Mouse (Mus musculus) ES-Bruce4 (cell line): Measurements from ENCODE around the gene Znrd1as.

Experiments
- CTCF ChIP-seq: IDR thresholded peaks from one replicate; pipeline ENCODE4 v1.8.1; 2011; ENCODE audit warnings: low read depth, low read length
- EP300 ChIP-seq: IDR thresholded peaks from 2 replicates; pipeline ENCODE4 v1.6.1; 2011; ENCODE audit warnings: low read depth, low read length; ENCODE audit not compliant: insufficient read depth

DNA sequence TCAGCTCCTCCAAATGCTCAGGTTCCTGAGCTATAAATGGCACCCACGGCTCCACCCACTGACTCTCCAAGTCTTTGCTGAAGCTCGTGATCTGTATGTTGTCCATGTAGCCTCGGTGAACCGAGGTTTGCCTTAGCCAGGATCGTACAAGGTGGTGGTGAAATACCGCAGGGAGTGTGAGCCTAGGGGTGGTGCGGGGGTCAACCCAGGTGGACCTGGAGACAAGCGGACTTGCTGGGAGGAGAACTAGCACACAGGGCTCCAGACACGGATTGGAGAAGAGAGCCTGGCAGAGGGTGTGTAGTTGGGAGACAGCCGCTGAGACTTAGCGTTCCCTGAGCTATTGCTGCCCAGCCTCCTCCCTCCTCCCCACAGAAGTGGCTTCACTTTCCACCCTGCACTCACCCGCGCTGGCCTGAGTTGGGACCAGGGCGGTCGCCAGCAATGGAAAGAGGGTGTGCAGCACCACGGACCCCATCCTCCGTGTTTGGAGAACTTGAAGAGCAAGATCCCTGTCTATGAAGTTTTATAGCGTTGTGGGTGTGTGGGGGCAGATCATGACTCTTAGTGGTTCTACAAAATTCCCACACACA lies 22.9 kb downstream of the Znrd1as start, which contains the start of gene 2410137M14Rik:
- TF ChIP-seq CTCF (no peak), EP300 (no peak)
